Mouse (Mus musculus) NIH3T3 (cell line): ENCODE results near the gene Sorcs1.
A peak's percentile ranks its signal among the peaks of the same experiment; 100 is the strongest.

Experiments
- DNase-seq: peaks from one replicate; pipeline ENCODE4 v3.0.0-alpha.2; 2012; ENCODE audit warnings: low read depth

Gene Sorcs1

DNA sequence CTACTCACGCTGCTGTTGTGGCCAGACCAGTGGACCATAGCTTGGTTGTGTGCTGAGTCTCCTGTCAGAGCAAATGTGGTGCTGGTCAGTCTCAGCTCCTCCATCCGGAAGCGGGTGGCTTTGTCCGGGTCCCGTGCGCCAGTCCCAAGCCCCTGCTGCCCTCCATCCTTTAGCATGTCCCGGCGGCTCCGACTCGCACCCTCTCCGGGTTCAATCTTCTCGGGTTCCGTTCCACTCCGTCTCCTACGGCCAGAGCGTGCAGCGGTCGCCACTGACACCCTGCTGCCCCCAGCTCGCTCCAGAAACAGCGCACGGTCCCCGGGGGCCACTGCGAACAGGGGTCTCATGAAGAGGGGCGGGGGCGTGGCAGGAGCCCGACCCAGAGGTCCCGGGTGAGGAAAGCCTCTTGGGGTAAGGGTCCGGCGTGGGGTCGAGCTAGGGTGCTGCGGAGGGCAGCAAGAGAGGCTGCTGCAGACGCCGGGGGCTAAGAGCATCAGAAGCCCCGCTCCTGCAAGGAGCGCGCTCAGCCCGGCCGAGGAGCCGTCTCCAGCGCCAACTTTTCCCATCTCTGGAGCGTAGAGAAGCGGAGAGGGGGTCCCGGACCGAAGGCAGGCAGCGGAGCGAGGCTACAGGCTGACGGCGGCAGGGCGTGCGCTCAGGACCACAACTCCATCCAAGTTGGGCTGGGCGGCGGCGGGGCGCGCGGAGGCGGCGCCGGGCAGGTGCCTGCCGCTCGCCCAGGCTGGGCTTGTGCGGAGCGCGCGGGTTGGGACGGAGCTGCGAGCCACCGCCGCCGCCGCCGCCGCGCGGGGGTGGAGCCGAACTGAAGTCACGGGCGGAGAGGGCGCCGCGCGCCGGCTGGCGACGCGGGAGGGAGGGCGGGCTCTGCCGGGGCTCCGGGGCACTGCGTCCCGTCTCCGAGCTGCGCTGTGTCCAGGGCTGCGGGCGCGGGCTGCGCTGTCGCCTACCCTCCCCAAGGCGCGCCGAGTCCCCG lies at the start of gene Sorcs1:
Sorcs1 (minus strand) TSS at position 744 of the 994 bp plus-strand sequence.
- DNase-seq: no peak

DNA sequence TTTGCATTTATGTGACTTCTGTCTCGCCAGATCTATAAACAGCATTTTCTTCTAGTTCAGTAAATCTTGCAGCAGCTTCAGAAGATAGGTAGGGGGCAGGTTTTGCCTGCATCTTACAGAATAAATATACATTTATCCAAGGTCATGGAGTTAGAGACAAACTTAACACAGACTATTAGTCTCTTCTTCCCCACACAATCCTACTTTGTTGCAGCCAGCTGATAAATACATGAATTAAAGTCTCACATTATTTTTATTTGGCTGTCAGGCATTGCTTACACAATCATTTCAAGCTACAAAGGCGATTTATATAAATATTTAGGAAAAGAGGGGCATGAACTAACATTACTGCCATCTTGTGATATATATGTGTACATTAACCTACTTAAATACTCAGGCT lies 4.8 kb upstream of the Sorcs1 start:
- DNase-seq: no peak

DNA sequence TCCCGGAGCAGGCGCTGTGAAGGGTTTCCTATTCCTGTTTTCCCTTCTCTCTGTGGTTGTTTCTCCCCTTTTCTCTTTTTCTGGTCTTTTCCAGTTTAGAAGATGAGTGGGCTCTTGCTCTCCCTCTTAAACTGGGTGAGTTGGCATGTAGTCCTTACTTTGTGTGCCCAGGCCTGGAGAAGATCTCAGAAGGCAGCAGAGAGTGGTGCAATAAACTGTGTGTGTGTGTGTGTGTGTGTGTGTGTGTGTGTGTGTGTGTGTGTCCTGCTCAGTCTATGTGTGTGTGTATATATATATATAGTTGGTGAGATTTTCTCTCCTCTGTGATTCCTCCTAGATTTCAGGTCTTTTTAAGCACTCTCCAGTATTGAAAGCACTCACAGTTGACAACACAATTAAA lies 500 bp upstream of the Sorcs1 start:
- DNase-seq: no peak

DNA sequence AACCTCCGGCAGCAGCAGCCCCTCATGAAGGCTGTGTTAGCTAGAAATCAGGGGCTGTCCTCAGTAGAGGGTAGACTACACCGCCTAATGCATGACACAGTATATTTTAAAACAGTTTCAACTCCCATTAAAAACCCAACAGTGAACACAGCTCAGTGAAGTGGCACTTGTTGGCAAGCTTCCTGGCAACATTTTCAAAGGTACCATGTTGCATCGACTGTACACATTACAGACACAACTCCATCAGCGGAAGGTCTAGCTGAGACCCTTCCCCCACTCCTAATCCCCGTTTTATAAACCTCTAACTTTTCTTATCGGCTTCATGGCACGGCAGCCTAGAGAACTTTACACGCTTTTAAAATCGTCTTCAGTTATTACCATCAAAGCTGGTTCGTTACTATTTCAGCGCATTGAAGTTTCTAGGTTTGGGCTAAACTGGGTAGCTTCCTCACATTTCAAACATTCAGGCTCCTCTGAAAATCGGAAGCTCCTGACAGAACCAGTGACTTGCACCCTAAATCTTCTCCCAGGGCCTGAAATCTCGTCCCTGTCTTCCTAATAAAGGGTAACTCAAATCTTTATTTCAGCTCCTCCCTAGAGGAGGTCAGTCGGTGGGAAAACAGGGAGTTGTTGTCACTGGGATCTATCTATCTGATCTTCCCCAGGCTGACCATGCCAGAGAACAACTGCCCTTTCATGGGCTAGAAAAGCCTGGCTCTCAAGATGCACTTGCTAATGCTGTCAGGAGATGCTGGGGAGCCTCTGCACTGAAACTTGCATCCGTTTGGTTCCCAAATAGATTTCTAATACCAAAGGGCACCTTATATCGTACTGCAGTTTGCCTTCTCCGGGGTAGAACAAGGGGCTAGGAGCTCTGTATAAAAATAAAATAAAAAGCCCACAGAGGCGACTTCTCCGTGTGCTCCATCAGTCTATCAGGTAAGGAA lies 1.6 kb downstream of the Sorcs1 start:
- DNase-seq: no peak

DNA sequence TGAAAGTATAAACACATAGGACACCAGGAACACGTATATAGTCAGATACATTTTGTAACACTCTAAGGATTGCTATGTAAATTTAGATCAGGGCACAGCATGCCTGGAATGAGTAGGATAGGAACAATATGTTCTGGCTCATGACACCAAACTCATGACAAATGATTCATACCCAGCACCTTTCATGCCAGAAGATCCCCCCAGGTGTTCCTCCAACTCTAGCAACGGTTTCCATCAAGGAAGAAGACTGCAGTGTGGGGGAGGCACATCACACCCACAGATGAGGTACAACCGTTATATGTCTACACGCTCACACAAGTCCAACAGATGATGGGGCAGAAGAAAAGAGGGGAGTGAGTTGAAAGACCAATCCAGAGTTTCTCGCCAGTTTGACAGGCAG lies 3.5 kb downstream of the Sorcs1 start:
- no peak for DNase-seq

DNA sequence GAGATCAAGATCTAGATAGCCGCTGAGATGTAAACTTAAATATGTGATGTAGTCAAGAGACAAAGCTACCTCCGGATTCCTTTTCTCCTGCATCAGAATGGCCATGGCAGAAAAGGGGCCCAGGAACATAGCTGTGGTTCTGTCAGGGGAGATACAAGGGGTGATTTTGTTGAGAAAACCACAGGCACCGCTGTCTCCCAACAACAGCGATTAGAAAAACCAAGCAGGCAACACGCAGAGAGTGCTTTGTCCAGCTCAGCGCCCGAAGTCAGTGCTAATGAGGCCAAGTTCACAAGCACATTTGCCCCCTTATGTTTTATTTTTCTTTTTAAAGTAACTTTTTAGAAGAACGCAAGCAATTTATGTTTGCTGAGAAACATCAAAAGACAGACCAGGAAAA lies 10.9 kb downstream of the Sorcs1 start:
- DNase-seq: no peak

DNA sequence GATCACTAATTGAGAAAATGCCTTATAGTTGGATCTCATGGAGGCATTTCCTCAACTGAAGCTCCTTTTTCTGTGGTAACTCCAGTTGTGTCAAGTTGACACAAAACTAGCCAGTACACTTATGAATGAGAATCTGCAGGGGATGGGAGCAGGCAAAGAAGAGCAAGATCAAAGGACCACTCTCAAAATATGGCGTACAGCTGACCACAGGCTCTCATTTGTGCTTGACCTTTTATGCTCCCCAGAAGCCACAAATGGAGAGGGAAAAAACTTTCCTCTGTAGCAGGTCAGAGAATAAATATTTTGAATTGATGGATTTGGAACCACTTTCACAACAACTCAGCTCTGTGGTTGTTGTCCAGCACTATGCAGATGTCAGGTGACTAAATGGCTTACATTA lies 14.1 kb downstream of the Sorcs1 start:
- no peak for DNase-seq

DNA sequence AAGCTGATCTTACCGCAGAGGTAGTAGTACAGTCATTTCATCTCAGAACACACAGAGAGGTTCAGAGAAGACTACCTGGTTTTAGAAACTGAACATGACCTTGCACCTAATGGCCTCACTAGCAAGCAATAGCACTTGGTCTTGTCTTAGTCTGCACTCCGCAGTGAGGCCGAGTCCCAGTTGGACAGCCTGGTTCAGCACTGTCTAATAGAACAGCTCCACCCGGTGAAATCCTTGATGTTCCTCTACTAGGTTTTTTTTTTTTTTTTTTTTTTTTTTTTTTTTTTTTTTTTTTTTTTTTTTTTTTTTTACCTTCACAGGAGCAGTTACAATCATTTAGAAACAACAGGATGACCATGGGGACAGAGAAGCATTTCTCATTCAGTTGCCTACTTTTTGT lies 19.3 kb downstream of the Sorcs1 start:
- peak; percentile 19 for DNase-seq

DNA sequence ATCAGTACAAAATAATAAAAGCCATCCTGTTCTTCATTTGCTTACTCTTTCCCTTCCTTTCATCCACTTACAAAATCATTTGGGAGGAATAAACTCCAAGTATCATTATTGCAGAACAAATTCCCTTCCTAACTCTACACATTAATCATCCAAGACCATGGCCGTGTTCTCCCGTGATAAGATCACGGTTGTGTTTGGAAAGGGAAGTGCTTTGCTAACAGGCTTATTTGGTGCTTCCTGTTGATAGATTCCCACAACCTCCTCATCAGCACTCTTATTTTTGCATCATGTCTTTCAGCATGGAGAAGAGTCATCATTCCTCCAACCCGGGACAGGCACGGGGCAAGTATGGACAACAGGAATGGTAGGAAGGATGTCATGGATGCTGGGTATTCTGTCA lies 25.7 kb downstream of the Sorcs1 start:
- no peak for DNase-seq

DNA sequence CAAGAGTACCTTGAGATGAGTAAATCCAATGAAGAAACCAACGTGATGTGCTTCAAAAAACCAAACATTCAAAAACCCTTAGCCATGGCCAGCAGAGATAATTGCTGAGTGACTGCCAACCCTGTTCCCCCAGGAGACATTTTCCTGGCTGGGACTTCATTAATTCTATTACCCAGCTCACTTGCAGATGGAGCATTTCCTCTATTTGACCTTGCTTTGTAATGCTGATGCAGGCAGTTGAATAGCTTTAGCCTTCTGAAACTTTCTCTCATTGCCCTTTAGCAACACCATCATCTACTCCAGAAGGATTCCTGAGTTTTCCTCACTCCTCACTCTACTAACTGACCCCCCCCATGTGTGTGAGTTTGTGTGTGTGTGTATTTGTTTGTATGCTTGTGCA lies 34.6 kb downstream of the Sorcs1 start:
- no peak for DNase-seq

DNA sequence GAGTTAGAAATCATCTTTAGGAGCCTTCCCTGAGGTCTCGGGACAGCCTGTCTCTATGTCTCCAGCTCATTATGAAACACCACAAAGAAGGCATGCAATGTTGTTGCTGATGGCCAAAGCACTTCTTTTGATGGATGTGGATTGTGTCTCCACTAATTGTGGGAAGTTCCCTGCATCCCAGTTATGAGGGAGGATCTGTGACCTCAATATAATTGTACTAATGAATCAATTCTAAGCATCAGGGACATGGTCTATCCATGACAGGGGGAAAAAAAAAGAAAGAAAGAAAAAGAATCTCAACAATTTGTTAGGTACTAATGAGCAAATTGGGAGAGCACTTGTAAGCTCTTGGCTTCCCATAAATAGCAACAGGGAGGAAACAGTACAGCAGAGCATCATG lies 36.3 kb downstream of the Sorcs1 start:
- DNase-seq: no peak

DNA sequence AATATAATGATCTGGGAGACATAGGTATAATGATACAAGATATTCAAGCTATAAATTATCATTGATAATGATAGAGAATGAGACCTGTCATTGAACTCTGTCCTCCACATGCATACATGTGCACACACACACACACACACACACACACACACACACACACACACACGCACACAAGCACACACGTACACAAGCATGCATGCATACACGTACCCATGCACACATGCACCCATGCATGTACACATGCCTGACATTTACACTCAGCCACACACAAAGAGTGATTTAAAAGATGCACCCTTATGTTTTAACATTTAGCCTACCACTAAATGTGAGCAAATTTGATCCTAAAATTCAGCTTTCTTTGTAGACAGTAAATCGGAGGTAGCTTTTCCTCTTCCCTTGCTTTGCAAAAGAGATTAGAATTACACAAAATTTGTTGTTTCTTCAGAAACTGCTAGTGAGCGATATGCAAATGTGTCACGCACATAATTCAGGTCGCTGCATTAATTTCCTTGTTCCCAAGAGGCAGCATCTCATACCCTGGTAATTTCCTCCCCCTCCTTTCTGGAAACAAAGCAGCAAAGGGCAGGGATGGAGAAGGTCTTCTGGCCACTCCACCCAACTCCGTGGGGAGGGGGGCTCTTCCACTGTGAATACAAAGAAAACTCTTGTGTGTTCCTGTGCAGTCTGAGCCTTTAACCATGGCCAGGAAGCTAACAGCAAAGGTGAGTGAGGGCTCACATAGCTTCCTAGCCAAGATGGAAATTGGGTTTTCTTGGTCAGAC lies 38.0 kb downstream of the Sorcs1 start:
- DNase-seq: no peak

DNA sequence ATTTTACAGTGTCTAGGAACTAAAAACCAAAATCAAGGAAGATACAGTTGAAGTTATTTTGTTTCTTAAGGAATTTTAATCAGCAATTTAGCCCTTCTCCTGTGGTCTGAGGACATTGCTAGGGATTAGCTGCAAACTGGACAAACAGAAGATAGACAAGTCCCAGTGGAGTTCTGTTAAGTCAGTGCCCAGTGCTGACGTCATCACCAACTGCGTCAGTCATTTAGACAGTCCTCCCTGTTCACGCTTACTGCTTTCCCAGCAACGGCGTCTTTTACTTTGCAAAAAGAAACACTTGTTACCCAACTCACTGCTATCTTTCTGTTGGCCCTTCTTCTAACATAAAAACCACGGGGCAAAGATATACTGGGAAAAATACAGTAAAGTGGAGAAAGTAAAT lies 40.3 kb downstream of the Sorcs1 start:
- no peak for DNase-seq

DNA sequence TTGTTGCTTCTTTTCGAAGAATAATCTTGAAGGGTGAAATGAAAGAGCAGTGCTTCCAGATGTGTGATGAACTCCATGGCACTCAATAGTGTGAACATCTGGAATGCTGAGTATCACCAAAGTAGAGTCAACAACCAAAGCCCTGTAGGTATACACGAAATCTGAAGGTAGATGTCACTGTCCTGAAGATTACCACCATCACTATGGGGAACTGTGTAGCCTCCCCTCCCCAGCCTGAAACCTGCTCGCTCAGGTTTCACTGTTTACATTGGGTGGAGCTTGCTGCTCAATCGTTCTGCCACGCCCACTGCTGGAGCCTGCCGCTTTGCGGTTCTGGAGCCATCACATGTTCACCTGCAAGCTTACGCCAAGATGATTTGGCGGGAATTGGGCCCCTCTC lies 64.4 kb downstream of the Sorcs1 start:
- DNase-seq: no peak

DNA sequence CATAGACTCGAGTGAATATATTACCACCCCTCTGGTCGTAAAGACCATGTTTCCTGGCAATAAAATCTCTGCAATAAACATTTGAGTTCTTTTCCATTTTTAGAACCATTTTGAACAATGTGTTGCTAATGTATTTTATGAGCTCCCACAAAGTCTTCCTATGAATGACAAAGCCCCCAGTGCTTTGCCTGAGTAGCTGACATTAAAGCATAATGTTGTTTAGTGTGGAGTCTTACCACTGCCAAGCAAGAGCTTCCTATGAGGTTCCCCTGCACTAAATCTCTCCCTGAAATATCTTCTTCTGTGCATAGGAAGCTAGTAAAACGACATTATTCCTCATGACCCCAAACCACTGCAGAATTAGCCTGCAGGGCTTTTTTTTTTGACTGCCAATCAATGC lies 66.8 kb downstream of the Sorcs1 start:
- DNase-seq: no peak

DNA sequence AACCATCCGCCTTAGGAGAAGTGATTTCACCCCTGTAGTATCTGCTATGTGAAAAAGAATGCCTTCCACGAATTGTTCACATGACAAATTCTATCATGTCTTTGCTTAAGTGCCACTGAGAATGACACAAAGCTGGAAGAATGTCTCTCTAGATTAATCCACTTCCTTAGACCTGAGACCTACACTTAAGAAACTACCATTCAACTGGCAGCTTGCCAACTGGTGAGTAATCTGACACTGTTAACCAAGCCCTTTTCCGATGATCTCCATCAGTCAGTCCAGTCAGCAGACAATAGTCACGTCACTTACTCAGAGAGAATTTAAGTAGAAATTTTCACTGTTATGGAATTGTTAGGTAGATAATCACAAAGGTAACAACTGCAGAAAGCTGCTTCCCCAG lies 74.6 kb downstream of the Sorcs1 start:
- peak; percentile 53 for DNase-seq

DNA sequence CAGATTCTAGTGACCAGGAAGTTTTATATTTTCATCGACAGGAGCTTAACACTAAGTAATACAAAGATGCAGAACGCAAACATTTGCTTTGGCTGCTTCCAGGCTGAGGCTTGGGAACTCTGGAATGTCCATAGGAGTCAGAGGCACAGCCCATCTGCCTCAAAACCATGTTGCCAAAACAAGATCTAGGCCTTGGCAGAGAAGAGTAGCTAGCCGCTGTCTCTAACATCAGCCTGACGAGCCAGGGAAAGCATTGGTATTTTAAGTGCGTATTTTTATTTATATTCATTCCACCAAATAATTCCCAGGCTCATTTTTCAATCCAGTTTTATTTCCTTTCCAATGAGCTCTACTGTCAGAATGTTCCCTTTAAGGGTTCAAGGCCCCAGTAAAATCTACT lies 75.1 kb downstream of the Sorcs1 start:
- no peak for DNase-seq

DNA sequence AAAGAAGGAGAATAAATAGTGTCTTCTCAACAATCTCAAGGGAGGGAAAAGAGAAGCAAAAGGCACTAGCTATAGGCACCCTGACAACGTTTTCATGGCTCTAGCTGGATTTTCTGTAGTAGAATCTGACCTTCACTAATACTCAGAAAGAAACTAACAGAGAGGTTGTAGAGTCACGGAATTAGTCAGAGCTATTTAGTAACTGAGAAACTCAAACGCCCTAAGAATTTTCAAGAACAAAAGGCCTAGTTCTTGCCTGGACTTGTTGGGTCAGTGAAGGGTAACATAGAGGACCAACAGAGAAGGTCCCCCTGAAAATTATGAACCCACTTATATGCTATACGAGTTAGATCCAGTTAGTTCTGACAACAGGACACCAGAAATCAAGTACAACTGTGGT lies 81.1 kb downstream of the Sorcs1 start:
- no peak for DNase-seq

DNA sequence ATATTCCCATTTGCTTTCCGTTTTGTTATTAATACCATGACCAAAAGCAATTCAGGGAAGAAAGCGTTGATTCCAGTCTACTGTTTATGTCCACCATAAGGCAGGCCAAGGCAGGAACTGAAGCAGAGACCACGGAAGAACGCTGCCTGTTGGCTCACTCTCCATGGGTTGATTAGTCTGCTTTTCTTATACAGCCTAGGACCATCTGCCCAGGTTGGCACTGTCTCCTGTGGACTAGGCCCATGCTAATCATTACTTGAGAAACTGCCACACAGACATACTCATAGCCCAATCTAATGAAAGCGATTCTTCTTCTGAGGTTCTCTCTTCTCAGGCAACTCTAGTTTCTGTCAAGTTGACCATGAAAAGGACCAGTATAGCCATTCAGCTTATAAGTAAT lies 92.3 kb downstream of the Sorcs1 start:
- DNase-seq: no peak

DNA sequence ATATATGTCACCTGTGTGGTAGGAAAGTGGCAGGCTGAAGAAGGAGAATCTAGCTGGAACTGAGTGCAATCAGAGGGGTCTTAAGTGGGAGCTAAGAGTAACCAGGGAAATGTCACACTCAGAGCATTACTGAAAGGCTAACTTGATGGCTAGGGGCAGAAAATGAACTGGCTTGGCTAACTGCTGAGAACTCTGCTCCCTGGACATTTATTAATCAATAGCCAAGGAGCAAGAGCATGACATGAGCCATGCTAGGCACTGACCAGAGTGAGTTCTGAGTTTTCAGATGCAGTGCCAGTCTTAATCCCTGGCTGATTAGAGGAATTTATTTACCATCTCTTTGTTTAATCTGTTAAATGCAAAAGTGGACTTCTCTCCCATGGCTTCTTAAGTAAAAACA lies 95.5 kb downstream of the Sorcs1 start:
- no peak for DNase-seq

DNA sequence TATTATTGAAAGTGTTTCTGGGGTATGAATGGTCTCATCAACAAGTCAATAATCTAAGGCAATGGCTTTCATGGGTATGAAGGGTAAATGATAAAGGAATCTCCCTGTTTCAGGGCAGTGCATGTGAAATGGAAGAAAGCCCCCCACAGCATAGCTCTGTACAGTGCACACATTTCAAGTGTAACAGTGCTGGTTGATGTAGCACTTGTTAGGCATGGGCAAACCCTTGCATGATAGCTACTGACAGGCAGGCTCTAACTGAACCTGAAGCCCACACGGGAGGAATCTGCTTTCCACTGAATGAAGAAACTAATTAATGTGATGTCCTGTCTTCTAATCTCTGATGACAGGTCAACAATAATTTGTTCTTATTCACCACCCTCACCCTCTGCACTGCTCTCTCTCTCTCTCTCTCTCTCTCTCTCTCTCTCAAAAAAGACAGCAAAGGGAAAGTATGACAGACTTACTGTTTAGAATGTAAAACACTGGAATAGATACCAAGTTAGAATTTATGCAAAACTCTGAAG lies 108.7 kb downstream of the Sorcs1 start:
- DNase-seq: no peak

DNA sequence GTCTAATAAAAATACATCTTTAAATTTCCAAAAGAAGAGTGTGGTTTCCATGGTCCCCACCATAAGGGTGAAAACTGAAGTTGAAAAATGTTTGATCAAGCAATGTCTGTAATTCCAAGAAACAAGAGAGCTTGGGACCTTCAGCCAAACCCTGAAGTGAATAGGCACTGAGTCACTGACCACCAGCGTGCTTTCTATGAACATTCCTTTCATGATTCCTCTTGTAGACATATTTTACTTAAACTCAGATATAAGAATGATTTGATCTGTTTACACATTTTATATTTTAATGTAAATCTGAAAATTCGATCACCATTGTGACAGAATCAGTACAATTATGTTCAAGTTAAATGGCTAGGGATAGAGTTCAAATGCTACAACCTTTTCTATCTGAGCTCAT lies 112.1 kb downstream of the Sorcs1 start:
- no peak for DNase-seq
